Mouse (Mus musculus) ES-E14 (cell line): ENCODE data around the gene Urm1. TPM values are rescaled to one million over a fixed set of nuclear protein-coding genes. Genes with fewer than 3 reads are reported as not detected.

ENCODE experiments used
- DNase-seq: peaks from one replicate; pipeline ENCODE4 v3.0.0-alpha.2; 2013; ENCODE audit warnings: low read depth, low spot score
- H3K27ac ChIP-seq: 2 replicates; pipeline ENCODE4 v1.5.1; 2012; ENCODE audit warnings: low read depth, mild to moderate bottlenecking, low read length, moderate library complexity, mixed read lengths; ENCODE audit not compliant: poor library complexity, insufficient read depth, severe bottlenecking
- H3K36me3 ChIP-seq: 2 replicates; pipeline ENCODE4 v1.6.1; 2012; ENCODE audit warnings: mild to moderate bottlenecking, low read length, moderate library complexity, mixed read lengths; ENCODE audit not compliant: control insufficient read depth, poor library complexity, insufficient read depth, severe bottlenecking
- H3K4me1 ChIP-seq, 2 experiments: fragments of 150-350 bp in 1 of 2; sonication (generic) in 1 of 2; 2 replicates each; pipeline ENCODE4 v1.6.1; 2012; ENCODE audit warnings: low read length in 2 of 2, mild to moderate bottlenecking in 1 of 2, mixed read lengths in 1 of 2; ENCODE audit not compliant: control insufficient read depth in 2 of 2, insufficient read depth in 2 of 2, poor library complexity in 1 of 2
- H3K4me3 ChIP-seq, 2 experiments: fragments of 150-350 bp in 1 of 2; sonication (generic) in 1 of 2; 2 replicates each; pipeline ENCODE4 v1.5.1; 2012; ENCODE audit warnings: low read length in 2 of 2, low read depth in 1 of 2, mild to moderate bottlenecking in 1 of 2, mixed read lengths in 1 of 2; ENCODE audit not compliant: insufficient read depth in 1 of 2, poor library complexity in 1 of 2, severe bottlenecking in 1 of 2
- H3K9ac ChIP-seq: 2 replicates; pipeline ENCODE4 v1.6.1; 2012; ENCODE audit warnings: low read depth, mild to moderate bottlenecking, low read length, mixed read lengths; ENCODE audit not compliant: poor library complexity, insufficient read depth, severe bottlenecking
- H3K9me3 ChIP-seq: fragments of 150-350 bp; sonication (generic); 2 replicates; pipeline ENCODE4 v1.6.1; 2012; ENCODE audit warnings: low read depth, mild to moderate bottlenecking, low read length; ENCODE audit not compliant: control insufficient read depth, insufficient read depth
- CHD2 ChIP-seq: IDR thresholded peaks from 2 replicates; pipeline ENCODE4 v1.6.1; 2014; ENCODE audit warnings: mild to moderate bottlenecking, low read depth, low read length, inconsistent platforms
- HCFC1 ChIP-seq: IDR thresholded peaks from 2 replicates; pipeline ENCODE4 v1.6.1; 2012; ENCODE audit warnings: low read length, inconsistent platforms, borderline replicate concordance; ENCODE audit not compliant: insufficient read depth
- MAFK ChIP-seq: IDR thresholded peaks from 2 replicates; pipeline ENCODE4 v1.6.1; 2014; ENCODE audit warnings: mild to moderate bottlenecking, low read depth, low read length, inconsistent platforms; ENCODE audit not compliant: insufficient read depth
- ZC3H11A ChIP-seq: IDR thresholded peaks from 2 replicates; pipeline ENCODE4 v1.6.1; 2012; ENCODE audit warnings: low read depth, mild to moderate bottlenecking, inconsistent platforms, low read length, borderline replicate concordance
- ZNF384 ChIP-seq: IDR thresholded peaks from 2 replicates; pipeline ENCODE4 v1.6.1; 2012; ENCODE audit warnings: low read depth, low read length, inconsistent platforms
- in situ Hi-C, 2 experiments: fragments of 600-800 bp; cut with MboI; formaldehyde crosslinking; loops; one replicate each; pipeline ENCODE4 v1.15.1; 2025; ENCODE audit warnings: low sequenced_read_pairs in 2 of 2, inconsistent platforms in 1 of 2; ENCODE audit not compliant: unreplicated experiment in 2 of 2
- total RNA-seq: library from RNA; depleted of rRNA; stranded (reverse); fragments of 300-350 nt; gene quantifications from 2 replicates; pipeline ENCODE4 v1.2.3, GENCODE M21; 2012

Urm1 gene
- total RNA-seq, 1 experiment = 50.8 TPM

GRCm38 (mm10) chr2:29849041-29849440, 29.2 kb downstream of the Urm1 start:
- Histone ChIP-seq H3K36me3 (no peaks in the 10 kb centered on the region), H3K27ac (no peak overlapping the region), H3K4me3 (no peak overlapping the region), H3K4me1 (peaks cover 0 to 5% of the 10 kb centered on the region in 2 experiments; a peak in 2 of 4 replicates), H3K9ac (no peak overlapping the region), H3K9me3 (no peaks in the 10 kb centered on the region)
- TF ChIP-seq MAFK (no peak), HCFC1 (no peak), ZC3H11A (no peak), CHD2 (no peak), ZNF384 (no peak)
- DNase-seq = no peak
- in situ Hi-C loops = no loop called here

GRCm38 (mm10) chr2:29849841-29850480, 30.1 kb downstream of the Urm1 start:
- H3K9ac ChIP-seq = no peak overlapping the region
- in situ Hi-C loops = loop anchor here in 1 of 2 experiments (10.0 kb wide), 1 partner anchor 85 kb away; no protein-coding TSS in a partner anchor
- H3K4me1 ChIP-seq = peaks cover 0 to 7% of the 10 kb centered on the region in 2 experiments; a peak in 2 of 4 replicates
- no peak for TF ChIP-seq ZNF384
- TF ChIP-seq MAFK = no peak
- TF ChIP-seq CHD2 = no peak
- TF ChIP-seq HCFC1 = no peak
- no peak for TF ChIP-seq ZC3H11A
- H3K27ac ChIP-seq = no peak overlapping the region
- no peak overlapping the region for H3K4me3 ChIP-seq
- no peak for DNase-seq
- H3K36me3 ChIP-seq = no peaks in the 10 kb centered on the region
- no peaks in the 10 kb centered on the region for H3K9me3 ChIP-seq

GRCm38 (mm10) chr2:29852957-29853485, 33.1 kb downstream of the Urm1 start:
- Histone ChIP-seq H3K4me3 (no peak overlapping the region), H3K27ac (no peak overlapping the region), H3K9ac (no peak overlapping the region), H3K36me3 (no peaks in the 10 kb centered on the region), H3K4me1 (peaks cover 0 to 14% of the 10 kb centered on the region in 2 experiments; a peak in 3 of 4 replicates), H3K9me3 (no peaks in the 10 kb centered on the region)
- TF ChIP-seq CHD2 (no peak), ZC3H11A (no peak), HCFC1 (no peak), ZNF384 (no peak), MAFK (no peak)
- in situ Hi-C loops = loop anchor here in 1 of 2 experiments (10.0 kb wide), 1 partner anchor 88 kb away; no protein-coding TSS in a partner anchor
- DNase-seq = no peak

DNA sequence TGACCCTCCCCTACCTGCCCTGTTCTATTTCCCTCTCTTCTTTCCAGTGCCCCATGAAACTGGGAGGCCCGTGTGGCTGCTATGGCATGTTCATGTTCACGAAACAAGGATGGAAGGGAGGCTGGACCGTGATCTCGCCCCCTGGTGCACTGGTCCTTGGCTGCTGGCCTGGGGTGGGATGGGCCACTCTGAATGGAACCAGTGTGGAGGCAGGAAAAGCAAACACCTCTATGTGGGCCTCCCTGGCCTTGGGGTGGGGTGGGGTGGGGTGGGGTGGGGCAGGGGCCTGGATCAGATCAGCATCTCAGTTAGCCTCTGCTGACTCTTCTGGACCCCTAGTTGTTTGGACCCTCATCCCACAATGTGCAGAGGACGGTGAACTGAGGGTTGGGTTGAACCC, 33.9 kb downstream of the Urm1 start:
- TF ChIP-seq MAFK (no peak), CHD2 (no peak), ZNF384 (no peak), ZC3H11A (no peak), HCFC1 (no peak)
- Histone ChIP-seq H3K9ac (no peak overlapping the region), H3K27ac (no peak overlapping the region), H3K4me1 (peaks cover 0 to 14% of the 10 kb centered on the region in 2 experiments; a peak in 3 of 4 replicates), H3K4me3 (no peak overlapping the region), H3K36me3 (no peaks in the 10 kb centered on the region), H3K9me3 (no peaks in the 10 kb centered on the region)
- in situ Hi-C loops = loop anchor here in 1 of 2 experiments (10.0 kb wide), 1 partner anchor 89 kb away; no protein-coding TSS in a partner anchor
- no peak for DNase-seq
